Mouse (Mus musculus) small intestine, adult 2 months (tissue): Measurements from ENCODE around the gene Polg. TPM values are rescaled to one million over a fixed set of nuclear protein-coding genes. Genes with fewer than 3 reads are reported as not detected.

Source experiments
- H3K27ac ChIP-seq: fragments of 200-500 bp; 2 replicates; pipeline ENCODE4 v1.5.1; 2012; ENCODE audit warnings: low read depth, low read length, control low read depth, inconsistent platforms; ENCODE audit not compliant: insufficient read depth
- H3K27me3 ChIP-seq: fragments of 200-500 bp; 2 replicates; pipeline ENCODE4 v1.6.1; 2012; ENCODE audit warnings: mild to moderate bottlenecking, moderate library complexity, low read length, inconsistent platforms; ENCODE audit not compliant: control insufficient read depth, insufficient read depth
- H3K36me3 ChIP-seq: fragments of 200-500 bp; 2 replicates; pipeline ENCODE4 v1.6.1; 2012; ENCODE audit warnings: mild to moderate bottlenecking, low read length, control low read depth, inconsistent platforms; ENCODE audit not compliant: control insufficient read depth, insufficient read depth
- H3K4me1 ChIP-seq: fragments of 200-500 bp; 2 replicates; pipeline ENCODE4 v1.6.1; 2012; ENCODE audit warnings: low read length, inconsistent platforms, mixed read lengths; ENCODE audit not compliant: control insufficient read depth, insufficient read depth, insufficient read length
- H3K4me3 ChIP-seq: fragments of 200-500 bp; 2 replicates; pipeline ENCODE4 v1.5.1; 2012; ENCODE audit warnings: low read depth, mild to moderate bottlenecking, control low read depth, inconsistent platforms, low read length, moderate library complexity
- CTCF ChIP-seq: fragments of 200-500 bp; IDR thresholded peaks from 2 replicates; pipeline ENCODE4 v1.5.1; 2012; ENCODE audit warnings: low read depth, mild to moderate bottlenecking, control low read depth, inconsistent platforms, low read length, moderate library complexity, mixed read lengths; ENCODE audit not compliant: insufficient replicate concordance, insufficient read length; ENCODE audit errors: extremely low read depth
- POLR2A ChIP-seq: fragments of 200-500 bp; IDR thresholded peaks from 2 replicates; pipeline ENCODE4 v1.6.1; 2012; ENCODE audit warnings: low read depth, mild to moderate bottlenecking, control low read depth, inconsistent platforms, low read length, moderate library complexity
- WGBS: fragments of 180-500 bp; shearing (Covaris S2); methylation state at CpG from one replicate; pipeline ENCODE4 v1.1.7; 2018; 5-methylcytosine and 5-hydroxymethylcytosine counted together
- polyA plus RNA-seq: library from polyadenylated mRNA; depleted of rRNA; stranded (reverse); fragments of >200 nt; gene quantifications from 2 replicates; pipeline ENCODE4 v1.2.3, GENCODE M21; 2012; rRNA removed

Polg gene
- polyA plus RNA-seq, 1 experiment: 24.3 TPM

DNA sequence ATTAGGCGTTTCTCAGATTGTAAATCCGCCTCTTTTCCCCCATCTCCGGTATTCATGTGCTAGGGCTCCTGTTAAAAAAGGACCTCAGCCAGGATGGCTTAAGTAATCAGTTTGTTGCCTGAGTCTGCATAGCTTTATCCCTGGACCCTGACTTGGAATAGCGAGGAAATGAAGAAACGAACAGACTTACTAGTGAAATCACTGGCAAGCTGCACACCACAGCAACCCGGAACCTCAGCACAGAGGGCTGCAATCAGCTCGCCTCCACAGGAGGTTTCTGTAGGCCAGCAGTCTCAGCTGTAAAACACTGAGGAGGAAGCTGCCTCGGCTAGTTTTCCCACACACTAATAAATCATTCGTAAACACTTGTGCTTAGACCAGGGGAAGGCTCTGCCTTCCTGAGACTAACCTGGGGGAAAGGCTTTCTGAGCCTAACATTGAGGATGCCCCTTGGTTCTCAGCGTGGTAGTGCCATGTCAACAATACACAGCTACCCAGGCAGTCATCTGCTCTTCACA lies 68.7 kb downstream of the Polg start:
- Histone ChIP-seq H3K27ac (no peak overlapping the region), H3K4me3 (no peak overlapping the region), H3K4me1 (0 out of 2 replicates have a peak, but pooled peaks cover 2% of the 10 kb centered on the region), H3K36me3 (no peaks in the 10 kb centered on the region), H3K27me3 (no peaks in the 10 kb centered on the region)
- TF ChIP-seq CTCF: no peak
- TF ChIP-seq POLR2A: no peak
- 77% methylated on average over 10 of the region's 10 CpGs for WGBS

Other genes with a start within 250 kb of the Polg start
- gene Abhd2, start 193.2 kb downstream of the Polg start, polyA plus RNA-seq: 40.6 and 103 TPM in 2 replicates
- not detected in 2 replicates for gene Rlbp1, start 79.3 kb downstream of the Polg start, polyA plus RNA-seq
- 0.80 and 1.8 TPM in 2 replicates for gene Fanci, start 74.4 kb downstream of the Polg start, polyA plus RNA-seq
- not detected in 2 replicates for gene Rhcg, start 151.3 kb upstream of the Polg start, polyA plus RNA-seq
- 0.85 and 1.1 TPM in 2 replicates for gene Ticrr, start 193.8 kb upstream of the Polg start, polyA plus RNA-seq
- 0.39 and 0.86 TPM in 2 replicates for gene Kif7, start 249.4 kb upstream of the Polg start, polyA plus RNA-seq